Mouse (Mus musculus): Measurements from ENCODE around the gene Srgap1. TPM values are rescaled to one million over a fixed set of nuclear protein-coding genes. Genes with fewer than 3 reads are reported as not detected.

Srgap1 gene
- total RNA-seq, 2 experiments from 2014 or later = 11.9 to 13.2 TPM

- no peak for DNase-seq
Observed at GRCm38 (mm10) chr10:121873063-121873489, 174.0 kb downstream of the Srgap1 start.

GRCm38 (mm10) chr10:121869941-121870340 lies 177.2 kb downstream of the Srgap1 start:
- peak; percentile 63 for DNase-seq

- DNase-seq = no peak
Observed at GRCm38 (mm10) chr10:121868255-121868654, 178.9 kb downstream of the Srgap1 start.

- DNase-seq = no peak
Observed at GRCm38 (mm10) chr10:121865503-121866239, 181.4 kb downstream of the Srgap1 start.

GRCm38 (mm10) chr10:121860924-121861323 lies 186.2 kb downstream of the Srgap1 start:
- no peak for DNase-seq

- no peak for DNase-seq
Observed at GRCm38 (mm10) chr10:121859803-121860571, 187.1 kb downstream of the Srgap1 start.

- no peak for DNase-seq
Observed at GRCm38 (mm10) chr10:121858911-121859310, 188.2 kb downstream of the Srgap1 start.

- DNase-seq = no peak
Observed at GRCm38 (mm10) chr10:121858086-121858485, 189.0 kb downstream of the Srgap1 start.

GRCm38 (mm10) chr10:121855863-121856446 lies 191.2 kb downstream of the Srgap1 start:
- peak; percentile 25 for DNase-seq

- DNase-seq = no peak
Observed at GRCm38 (mm10) chr10:121853385-121853808, 193.7 kb downstream of the Srgap1 start.

GRCm38 (mm10) chr10:121849496-121849895 lies 197.6 kb downstream of the Srgap1 start:
- no peak for DNase-seq

GRCm38 (mm10) chr10:121845677-121846076 lies 201.4 kb downstream of the Srgap1 start:
- no peak for DNase-seq

GRCm38 (mm10) chr10:121837166-121837898 lies 209.8 kb downstream of the Srgap1 start:
- DNase-seq = peak; percentile 73

- peak; percentile 83 for DNase-seq
Observed at GRCm38 (mm10) chr10:121836507-121837165, 210.5 kb downstream of the Srgap1 start.

- no peak for DNase-seq
Observed at GRCm38 (mm10) chr10:121833443-121833842, 213.7 kb downstream of the Srgap1 start.

GRCm38 (mm10) chr10:121830335-121831307 lies 216.5 kb downstream of the Srgap1 start:
- no peak for DNase-seq

GRCm38 (mm10) chr10:121829800-121830303 lies 217.3 kb downstream of the Srgap1 start:
- DNase-seq = no peak

GRCm38 (mm10) chr10:121829034-121829433 lies 218.1 kb downstream of the Srgap1 start:
- no peak for DNase-seq

- no peak for DNase-seq
Observed at GRCm38 (mm10) chr10:121822674-121823073, 224.4 kb downstream of the Srgap1 start.

GRCm38 (mm10) chr10:121820846-121821245 lies 226.3 kb downstream of the Srgap1 start:
- DNase-seq = no peak

Data from heart, postnatal 4 days (tissue).